Mouse (Mus musculus) skeletal muscle tissue, adult 2 months (tissue): Measurements from ENCODE around the gene Olfr281.

ENCODE experiments used
- DNase-seq: peaks from one replicate; pipeline ENCODE4 v3.0.0-alpha.2; 2012; ENCODE audit warnings: low read depth, low spot score

Gene Olfr281

DNA sequence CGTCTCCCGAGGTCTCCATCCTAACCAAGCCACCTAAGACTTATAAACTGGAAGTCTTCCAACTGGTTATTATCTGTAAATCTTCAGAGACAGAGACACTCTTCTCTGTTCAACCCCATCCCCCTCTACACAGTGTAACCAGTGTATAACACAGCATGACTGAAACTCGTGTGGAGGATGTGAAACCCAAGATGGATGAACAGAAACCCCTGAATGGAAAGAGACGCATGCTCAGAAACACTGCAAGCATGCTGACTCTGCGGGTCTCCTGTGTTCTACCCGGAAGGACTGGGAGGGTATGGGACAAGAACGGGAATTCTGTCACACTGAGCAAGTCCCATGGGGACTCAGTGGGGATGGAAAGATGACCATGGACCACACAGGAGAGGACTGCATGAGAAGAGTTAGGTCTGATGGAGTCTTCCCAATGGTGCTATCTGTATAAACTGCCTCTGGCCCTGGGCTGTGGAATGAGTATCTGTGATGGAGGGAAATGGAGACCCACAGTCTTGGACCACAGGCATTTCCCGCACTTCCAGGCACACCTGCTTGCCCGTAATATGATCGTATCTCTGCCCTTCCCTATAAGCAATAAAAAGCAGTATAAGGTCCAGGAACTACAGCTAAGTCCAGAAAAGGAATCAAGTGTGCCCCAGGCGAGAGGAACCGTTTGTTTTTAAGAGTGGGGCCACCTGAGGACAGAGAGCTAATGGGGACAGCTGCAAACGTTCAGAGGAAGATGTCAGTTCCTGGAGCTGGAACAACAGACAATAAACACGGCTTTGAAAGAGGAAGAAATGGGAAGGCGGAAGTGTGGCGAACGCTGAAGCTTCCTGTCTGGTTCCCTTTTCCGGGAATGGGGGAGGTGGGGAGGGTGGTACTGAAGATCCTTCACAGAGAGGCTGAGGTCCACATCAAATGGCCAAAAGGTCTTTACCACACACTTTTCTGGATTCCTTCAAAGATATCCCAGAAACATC lies 31.8 kb downstream of the Olfr281 start:
- DNase-seq, result peak; percentile 70

GRCm38 (mm10) chr15:98486433-98487021 lies 34.1 kb downstream of the Olfr281 start:
- DNase-seq, result no peak

- no peak for DNase-seq
Observed at GRCm38 (mm10) chr15:98491332-98491731, 38.9 kb downstream of the Olfr281 start.

GRCm38 (mm10) chr15:98492102-98492501 lies 39.7 kb downstream of the Olfr281 start, which contains the start of gene Olfr279:
Gene Olfr279, plus strand, starts transcription at chr15:98492402.
- no peak for DNase-seq

DNA sequence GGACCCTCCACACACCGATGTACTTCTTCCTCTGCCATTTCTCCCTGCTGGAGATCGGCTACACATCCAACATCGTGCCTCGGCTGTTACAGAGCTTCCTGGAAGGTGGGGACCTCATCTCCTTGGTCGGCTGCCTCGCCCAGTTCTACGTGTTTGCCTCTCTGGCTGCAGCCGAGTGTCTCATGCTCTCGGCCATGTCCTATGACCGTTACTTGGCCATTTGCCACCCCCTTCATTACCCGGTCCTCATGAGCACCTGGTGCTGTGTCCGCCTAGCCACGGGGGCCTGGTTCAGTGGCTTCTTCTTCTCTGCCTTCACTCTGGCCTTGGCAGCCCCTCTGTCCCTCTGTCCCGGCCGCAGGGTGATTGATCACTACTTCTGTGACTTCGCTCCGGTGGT lies 45.2 kb downstream of the Olfr281 start:
- no peak for DNase-seq

DNA sequence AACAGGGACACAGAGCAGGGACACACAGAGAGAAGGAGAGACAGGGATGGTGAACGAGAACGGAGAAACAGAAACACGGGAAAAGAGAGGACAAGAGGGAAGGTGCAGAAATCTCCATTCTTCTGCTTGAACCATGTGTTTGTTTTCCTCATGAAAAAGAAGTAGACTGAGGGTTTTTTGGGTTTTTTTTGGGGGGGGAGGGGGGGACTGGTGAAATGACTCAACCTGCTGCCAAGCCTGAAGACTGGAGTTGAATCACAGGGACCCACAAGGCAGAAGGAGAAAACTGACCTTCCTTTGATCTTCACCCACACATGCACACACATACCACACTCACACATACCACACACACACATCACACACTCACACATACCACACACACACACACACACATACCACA lies 50.9 kb downstream of the Olfr281 start:
- no peak for DNase-seq

DNA sequence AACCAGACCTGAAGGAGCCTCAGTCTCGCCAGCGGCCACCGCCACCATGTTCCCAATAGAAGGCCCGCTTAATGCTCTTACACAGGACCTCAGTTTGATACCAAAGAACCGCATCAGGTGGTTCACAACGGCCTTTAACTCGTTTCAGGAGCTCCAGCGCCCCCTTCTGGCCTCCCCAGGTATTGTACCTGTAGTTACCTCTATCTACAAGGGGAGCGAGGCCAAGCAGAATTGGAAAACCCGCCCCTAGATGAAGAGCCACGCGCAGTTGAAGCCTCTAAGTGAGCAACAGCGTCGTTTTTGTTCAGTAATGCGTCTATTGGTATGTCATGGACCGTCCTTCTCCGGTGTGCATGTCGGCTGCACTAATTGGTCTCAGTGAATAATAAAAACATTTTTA lies 52.1 kb downstream of the Olfr281 start:
- no peak for DNase-seq

GRCm38 (mm10) chr15:98506253-98506957 lies 54.0 kb downstream of the Olfr281 start:
- DNase-seq, result no peak

GRCm38 (mm10) chr15:98507321-98507720 lies 54.9 kb downstream of the Olfr281 start:
- DNase-seq, result no peak

DNA sequence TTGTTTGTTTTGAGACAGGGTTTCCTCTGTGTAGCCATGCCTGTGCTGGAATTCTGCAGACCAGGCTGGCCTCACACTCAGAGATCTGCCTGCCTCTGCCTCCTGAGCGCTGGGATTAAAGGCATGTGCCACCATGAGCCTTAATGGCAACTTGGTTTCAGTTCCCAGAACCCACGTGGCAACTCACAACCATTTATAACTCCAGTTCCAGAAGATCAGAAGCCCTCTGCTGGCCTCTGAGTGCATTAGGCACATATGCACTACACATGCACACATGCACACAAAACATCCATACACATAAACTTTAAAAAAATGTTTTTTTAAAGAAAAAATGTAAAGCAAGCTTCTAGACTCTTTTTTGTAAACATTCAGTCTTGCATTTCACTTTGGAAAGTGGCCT lies 57.0 kb downstream of the Olfr281 start:
- no peak for DNase-seq
